Mouse (Mus musculus) olfactory bulb, adult 2 months (tissue): Measurements from ENCODE around the gene Ptgir. TPM values are rescaled to one million over a fixed set of nuclear protein-coding genes. Genes with fewer than 3 reads are reported as not detected.
"Not testable (repeated sequence)": the region's sequence is repeated elsewhere in the genome, so short reads cannot be mapped to it uniquely, and the experiment has no call there.

Experiments used
- H3K27ac ChIP-seq: fragments of 200-500 bp; 2 replicates; pipeline ENCODE4 v1.5.1; 2012; ENCODE audit warnings: low read depth, low read length; ENCODE audit not compliant: insufficient read depth
- H3K4me1 ChIP-seq: fragments of 200-500 bp; 2 replicates; pipeline ENCODE4 v1.6.1; 2012; ENCODE audit warnings: low read length; ENCODE audit not compliant: control insufficient read depth, insufficient read depth
- H3K4me3 ChIP-seq: fragments of 200-500 bp; 2 replicates; pipeline ENCODE4 v1.5.1; 2012; ENCODE audit warnings: mild to moderate bottlenecking, low read depth, low read length, moderate library complexity; ENCODE audit not compliant: insufficient read depth
- CTCF ChIP-seq: fragments of 200-500 bp; IDR thresholded peaks from 2 replicates; pipeline ENCODE4 v1.5.1; 2012; ENCODE audit warnings: low read depth, mild to moderate bottlenecking, low read length, moderate library complexity; ENCODE audit not compliant: insufficient read depth
- POLR2A ChIP-seq: fragments of 200-500 bp; IDR thresholded peaks from 2 replicates; pipeline ENCODE4 v1.6.1; 2012; ENCODE audit warnings: mild to moderate bottlenecking, low read depth, low read length, moderate library complexity; ENCODE audit not compliant: insufficient read depth
- WGBS: fragments of 180-500 bp; shearing (Covaris S2); methylation state at CpG from one replicate; pipeline ENCODE4 v1.1.7; 2018; 5-methylcytosine and 5-hydroxymethylcytosine counted together
- polyA plus RNA-seq: library from polyadenylated mRNA; stranded (reverse); fragments of >200 nt; gene quantifications from 2 replicates; pipeline ENCODE4 v1.2.4, GENCODE M21; 2012; ENCODE audit warnings: low replicate concordance; ENCODE audit not compliant: missing spikeins, insufficient read depth, insufficient read length

The Ptgir gene
- polyA plus RNA-seq, 1 experiment, result not detected

DNA sequence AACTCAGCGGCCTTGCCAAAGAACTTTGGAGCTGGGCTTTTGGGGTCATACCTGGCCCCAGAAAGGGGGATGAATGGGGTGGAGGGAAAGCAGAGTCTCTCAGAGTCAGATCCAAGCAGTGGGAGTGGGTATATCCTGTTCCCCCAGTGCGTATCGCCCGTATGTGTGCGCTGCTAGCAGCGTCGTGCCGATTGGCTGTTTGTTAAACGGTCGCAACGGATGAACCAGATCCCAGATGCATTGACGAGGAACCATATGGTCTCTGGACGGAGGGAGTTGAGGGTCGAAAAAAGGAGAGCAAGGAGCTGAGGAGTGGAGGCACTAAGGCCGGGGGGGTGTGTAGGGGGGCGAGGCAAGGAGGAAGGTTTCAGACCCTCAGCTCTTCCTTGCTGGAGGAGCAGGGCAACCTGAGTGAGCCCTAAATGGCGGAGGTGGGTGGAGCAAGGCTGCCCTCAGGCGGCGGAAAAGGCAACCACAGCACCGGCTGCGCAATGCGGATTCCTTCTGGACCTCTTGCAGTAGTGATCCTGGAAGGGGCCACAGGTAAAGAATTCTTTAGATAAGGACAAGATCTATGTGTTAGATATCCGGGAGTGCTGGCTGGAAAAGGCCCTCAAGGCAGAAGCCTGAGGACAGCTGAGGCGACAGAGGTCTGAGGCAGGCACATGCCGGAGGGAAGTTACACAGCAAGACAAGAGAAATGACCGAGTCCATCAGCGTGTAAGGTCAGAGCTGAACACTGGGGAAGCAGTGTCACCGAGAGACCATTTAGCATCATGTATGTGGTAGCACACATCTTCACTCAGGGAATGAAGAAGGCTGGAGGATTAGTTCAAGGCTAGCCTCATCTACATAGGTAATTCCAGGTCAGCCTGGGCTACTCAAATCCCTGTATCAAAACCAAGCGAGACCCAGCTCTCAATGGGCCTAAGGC is 43.9 kb downstream of the Ptgir start:
- TF ChIP-seq POLR2A, result peak; percentile 37
- peak; percentile 96 for TF ChIP-seq CTCF
- H3K27ac ChIP-seq, result peak overlapping the region; percentile 73
- peak overlapping the region; percentile 33 for H3K4me3 ChIP-seq
- H3K4me1 ChIP-seq, result peaks cover 38% of the 10 kb centered on the region
- WGBS, result 8% methylated on average over 29 of the region's 29 CpGs

DNA sequence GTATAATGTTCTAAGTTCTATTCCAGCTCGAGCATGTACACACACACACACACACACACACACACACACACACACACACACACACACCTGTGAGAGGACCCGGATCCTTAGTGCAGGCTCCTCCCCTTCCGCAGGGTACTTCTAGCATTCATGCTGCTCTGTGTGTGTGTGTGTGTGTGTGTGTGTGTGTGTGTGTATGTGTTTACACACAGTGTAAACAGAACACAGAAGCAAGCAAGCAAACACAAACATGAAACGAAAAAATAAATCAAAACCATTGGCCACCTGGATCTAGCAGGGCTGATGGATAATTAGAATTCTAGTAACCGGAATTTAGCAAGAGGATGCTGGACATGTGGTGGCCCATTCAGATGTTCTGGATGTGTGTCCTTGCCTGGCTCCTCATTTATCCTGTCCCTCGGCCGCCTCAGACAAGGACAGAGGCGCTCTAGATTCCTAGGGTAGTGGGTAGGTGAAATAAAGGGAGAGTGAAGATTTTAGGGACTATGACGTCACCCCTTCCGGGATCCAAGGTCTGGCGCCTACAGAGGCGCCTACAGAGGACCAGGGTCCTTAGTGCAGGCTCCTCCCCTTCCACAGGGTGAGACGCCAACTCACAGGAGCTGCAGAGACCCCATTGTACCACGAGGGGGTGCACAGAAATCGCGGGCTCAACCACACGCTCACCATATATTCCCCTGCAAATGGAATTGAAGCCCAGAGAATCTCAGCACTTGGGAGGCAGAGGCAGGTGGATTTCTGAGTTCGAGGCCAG is 44.8 kb downstream of the Ptgir start:
- no peak overlapping the region for H3K4me3 ChIP-seq
- H3K4me1 ChIP-seq, result peaks cover 34% of the 10 kb centered on the region
- H3K27ac ChIP-seq, result peak overlapping the region; percentile 39
- WGBS, result 15% methylated on average over 18 of the region's 18 CpGs
- TF ChIP-seq POLR2A (no peak), CTCF (peak; percentile 88; the same call in 1 of the 2 replicates)

DNA sequence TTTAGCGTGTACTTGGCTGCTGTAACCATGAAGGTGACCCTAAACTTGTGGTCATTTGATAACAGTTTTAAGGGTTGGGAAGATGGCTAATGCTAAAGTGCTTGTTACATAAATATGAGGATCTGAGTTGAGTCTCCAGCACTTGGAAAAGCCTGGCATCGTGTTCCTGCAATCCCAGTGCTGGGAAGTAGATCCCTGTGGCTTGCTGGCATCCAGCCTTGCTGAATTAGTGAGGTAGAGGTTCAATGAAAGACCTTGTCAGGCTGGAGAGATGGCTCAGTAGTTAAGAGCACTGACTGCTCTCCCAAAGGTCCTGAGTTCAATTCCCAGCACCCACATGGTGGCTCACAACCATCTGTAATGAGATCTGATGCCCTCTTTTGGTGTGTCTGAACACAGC is 47.5 kb downstream of the Ptgir start:
- 76% methylated on average over 2 of the region's 2 CpGs for WGBS

DNA sequence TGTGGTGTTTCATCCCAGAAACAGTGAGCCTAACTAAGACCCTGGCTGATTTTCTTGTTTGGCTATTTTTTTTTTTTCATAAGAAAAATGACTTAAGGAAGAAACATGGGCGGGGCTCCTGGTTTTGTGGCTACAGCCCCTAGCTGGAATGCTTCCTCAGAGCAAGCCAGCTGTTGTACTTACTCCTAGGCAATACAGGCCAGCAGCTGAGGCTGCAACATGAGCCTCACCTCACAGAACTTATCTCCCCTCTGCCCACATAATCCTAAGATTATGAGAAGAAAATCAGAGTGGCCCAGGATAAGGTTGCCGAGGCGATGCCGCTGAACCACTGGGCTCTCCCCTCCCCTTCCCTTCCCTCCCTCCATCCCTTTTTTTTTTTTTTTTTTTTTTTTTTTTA is 49.4 kb downstream of the Ptgir start:
- 43% methylated on average over 4 of the region's 4 CpGs for WGBS
- no peak for TF ChIP-seq POLR2A
- Histone ChIP-seq H3K4me3 (no peak overlapping the region), H3K27ac (no peak overlapping the region), H3K4me1 (peaks cover 30% of the 10 kb centered on the region)

More for the DNA sequence above, 47.5 kb downstream of the Ptgir start:
- H3K27ac ChIP-seq, H3K4me3 ChIP-seq: not testable (repeated sequence)
- H3K4me1 ChIP-seq, result peaks cover 31% of the 10 kb centered on the region

DNA sequence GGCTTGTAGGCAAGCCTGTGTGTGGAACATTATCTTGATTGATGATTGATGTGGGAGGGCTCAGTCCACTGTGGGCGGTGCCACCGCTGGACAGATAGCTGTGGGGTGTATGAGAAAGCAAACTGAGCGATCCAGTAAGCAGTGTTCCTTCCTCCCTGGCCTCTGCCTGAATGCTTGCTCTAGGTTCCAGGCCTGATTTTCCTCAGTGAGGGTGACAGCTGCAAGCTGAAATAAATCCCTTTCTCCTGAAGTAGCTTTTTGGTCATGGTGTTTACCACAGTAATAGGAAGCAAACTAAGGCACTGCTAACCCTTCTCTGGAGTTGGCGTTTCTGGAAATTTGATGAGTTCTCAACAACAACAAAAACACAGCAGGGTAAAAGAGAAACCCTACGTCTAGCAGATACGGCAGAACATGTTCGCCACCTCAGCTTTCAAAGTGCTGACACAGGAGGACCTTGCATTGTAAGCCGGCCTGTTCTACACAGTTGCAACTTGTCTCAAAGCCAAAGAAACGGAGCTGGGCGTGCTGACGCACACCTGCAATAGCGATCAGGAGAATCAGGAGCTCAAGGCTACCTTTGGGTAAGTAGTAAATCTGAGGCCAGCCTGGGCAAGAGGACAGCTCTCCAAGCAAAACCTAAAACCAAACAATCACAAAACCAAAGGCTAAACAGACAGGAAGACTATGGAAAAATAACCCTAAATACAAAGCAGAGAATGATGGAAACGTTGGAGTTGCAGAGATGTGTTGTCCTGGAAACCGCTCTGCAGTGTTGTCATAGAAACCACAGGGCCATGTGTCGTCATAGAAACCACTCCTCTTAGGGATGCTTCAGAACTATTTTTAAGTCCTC is 50.3 kb downstream of the Ptgir start:
- Histone ChIP-seq H3K27ac (peak overlapping the region; percentile 95), H3K4me3 (no peak overlapping the region), H3K4me1 (peaks cover 39% of the 10 kb centered on the region)
- 27% methylated on average over 15 of the region's 15 CpGs for WGBS
- no peak for TF ChIP-seq POLR2A
- TF ChIP-seq CTCF, result no peak

DNA sequence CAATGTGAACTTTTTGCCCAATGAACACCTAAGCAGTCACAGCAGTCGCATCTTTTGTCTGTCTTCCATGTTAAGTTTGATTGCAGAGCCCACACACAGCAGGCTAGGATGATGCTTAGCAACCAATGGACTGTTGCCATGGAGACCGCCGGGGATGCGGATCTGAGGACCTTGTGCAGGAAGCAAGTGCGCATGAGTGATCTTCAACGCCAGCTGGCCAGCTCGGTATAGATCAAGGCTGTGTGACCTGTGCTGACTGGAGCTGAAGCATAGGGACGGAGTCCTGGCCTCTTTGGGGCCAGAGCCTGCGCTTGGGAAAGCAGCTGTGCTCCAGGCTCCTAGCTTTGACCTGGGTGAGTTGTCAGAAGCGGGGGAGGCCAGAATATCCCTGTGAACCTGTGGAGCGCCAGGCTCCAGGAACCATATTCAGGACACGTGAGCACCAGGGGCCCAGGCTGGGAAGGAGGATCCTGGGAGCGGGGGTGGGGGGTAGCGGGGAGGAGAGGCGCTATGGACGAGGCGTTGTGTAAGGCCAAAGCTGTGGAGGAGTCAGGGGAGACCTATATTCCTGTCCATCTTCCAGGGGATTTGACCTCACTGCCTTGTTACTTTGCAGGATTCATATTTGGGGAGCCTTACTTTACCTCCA is 53.4 kb downstream of the Ptgir start, which contains the start of gene Pnmal1:
Gene Pnmal1, plus strand, starts transcription at position 141 of the 649 bp plus-strand sequence.
- peak; percentile 38; the same call in 1 of the 2 replicates for TF ChIP-seq POLR2A
- TF ChIP-seq CTCF, result no peak
- peak within 1 kb of the TSS; percentile 66 for H3K4me3 ChIP-seq
- peaks cover 49% of the 10 kb centered on the region for H3K4me1 ChIP-seq
- peak within 1 kb of the TSS; percentile 91 for H3K27ac ChIP-seq
- WGBS, result 11% methylated on average over 17 of the region's 17 CpGs

Other genes starting within 250 kb of the Ptgir start
- not detected in 2 replicates for gene Ceacam15, start 230.8 kb upstream of the Ptgir start, polyA plus RNA-seq
- gene Ceacam9, start 184.6 kb upstream of the Ptgir start, polyA plus RNA-seq, result not detected in 2 replicates
- gene Ap2s1, start 168.1 kb upstream of the Ptgir start, polyA plus RNA-seq, result not detected in 2 replicates
- gene Slc1a5, start 125.2 kb upstream of the Ptgir start, polyA plus RNA-seq, result not detected in 2 replicates
- not detected in 2 replicates for gene Strn4, start 90.6 kb upstream of the Ptgir start, polyA plus RNA-seq
- not detected in 2 replicates for gene Fkrp, start 89.8 kb upstream of the Ptgir start, polyA plus RNA-seq
- not detected in 2 replicates for gene Prkd2, start 63.6 kb upstream of the Ptgir start, polyA plus RNA-seq
- not detected in 2 replicates for gene Dact3, start 31.2 kb upstream of the Ptgir start, polyA plus RNA-seq
- not detected in 2 replicates for gene Gng8, start 14.7 kb upstream of the Ptgir start, polyA plus RNA-seq
- 1,020 and 1,388 TPM in 2 replicates for gene Calm3, start 17.6 kb downstream of the Ptgir start, polyA plus RNA-seq
- not detected in 2 replicates for gene Pnmal2, start 38.2 kb downstream of the Ptgir start, polyA plus RNA-seq
- not detected in 2 replicates for gene Pnmal1, start 53.2 kb downstream of the Ptgir start, polyA plus RNA-seq
- not detected in 2 replicates for gene Gm42372, start 76.6 kb downstream of the Ptgir start, polyA plus RNA-seq
- gene Ccdc8, start 86.2 kb downstream of the Ptgir start, polyA plus RNA-seq, result not detected in 2 replicates
- gene Ppp5c, start 121.4 kb downstream of the Ptgir start, polyA plus RNA-seq, result not detected in 2 replicates
- gene Hif3a, start 155.9 kb downstream of the Ptgir start, polyA plus RNA-seq, result not detected in 2 replicates
- gene Psg16, start 167.6 kb downstream of the Ptgir start, polyA plus RNA-seq, result not detected in 2 replicates
- not detected in 2 replicates for gene Ceacam3, start 243.8 kb downstream of the Ptgir start, polyA plus RNA-seq